Mouse (Mus musculus) midbrain, postnatal 0 days (tissue): ENCODE results near the gene Fam131b. TPM values are rescaled to one million over a fixed set of nuclear protein-coding genes. Genes with fewer than 3 reads are reported as not detected.

Experiments
- ATAC-seq: fragments of 200-750 bp; cut with Nextera tagmentation; 2 replicates; pipeline ENCODE4 v1.8.0; 2017; ENCODE audit warnings: moderate number of reproducible peaks, mild to moderate bottlenecking, moderate TSS enrichment, moderate library complexity; ENCODE audit not compliant: low FRiP score
- DNase-seq: peaks from one replicate; pipeline ENCODE4 v3.0.0-alpha.2; 2015; ENCODE audit warnings: low spot score
- H3K27ac ChIP-seq: fragments of 300-500 bp; sonication (generic); 2 replicates; pipeline ENCODE4 v1.5.1; 2014; ENCODE audit warnings: low read depth, mild to moderate bottlenecking, low read length, mixed read lengths
- H3K27me3 ChIP-seq: fragments of 300-500 bp; sonication (generic); 2 replicates; pipeline ENCODE4 v1.6.1; 2014; ENCODE audit warnings: low read length, control low read depth, mixed read lengths; ENCODE audit not compliant: insufficient read depth
- H3K36me3 ChIP-seq: fragments of 300-500 bp; sonication (generic); 2 replicates; pipeline ENCODE4 v1.6.1; 2014; ENCODE audit warnings: low read length, control low read depth, mixed read lengths; ENCODE audit not compliant: insufficient read depth
- H3K4me1 ChIP-seq: fragments of 300-500 bp; sonication (generic); 2 replicates; pipeline ENCODE4 v1.6.1; 2014; ENCODE audit warnings: mild to moderate bottlenecking, control low read depth, antibody characterized with exemption, low read length, mixed read lengths; ENCODE audit not compliant: insufficient read depth
- H3K4me2 ChIP-seq: fragments of 300-500 bp; sonication (generic); 2 replicates; pipeline ENCODE4 v1.6.1; 2014; ENCODE audit warnings: low read depth, mild to moderate bottlenecking, low read length, mixed read lengths; ENCODE audit not compliant: poor library complexity, severe bottlenecking
- H3K4me3 ChIP-seq: fragments of 300-500 bp; sonication (generic); 2 replicates; pipeline ENCODE4 v1.5.1; 2014; ENCODE audit warnings: low read depth, mild to moderate bottlenecking, low read length, moderate library complexity
- H3K9ac ChIP-seq: fragments of 300-500 bp; sonication (generic); replicated peaks from 2 replicates; pipeline ENCODE4 v1.6.1; 2014; ENCODE audit warnings: mild to moderate bottlenecking, low read length, moderate library complexity, mixed read lengths; ENCODE audit not compliant: poor library complexity, severe bottlenecking
- H3K9me3 ChIP-seq: fragments of 300-500 bp; sonication (generic); 2 replicates; pipeline ENCODE4 v1.6.1; 2016; ENCODE audit warnings: low read length, control low read depth
- CTCF ChIP-seq: IDR thresholded peaks from 2 replicates; pipeline ENCODE4 v1.5.1; 2016; ENCODE audit warnings: antibody characterized with exemption, mild to moderate bottlenecking
- WGBS: fragments of 180-500 bp; shearing (Covaris S2); extraction: QIAGEN DNeasy Blood & Tissue Kit; methylation state at CpG from one replicate; pipeline ENCODE4 v1.1.7; 2014; 5-methylcytosine and 5-hydroxymethylcytosine counted together
- polyA plus RNA-seq: library from polyadenylated mRNA; unstranded; fragments of >200 nt; fragmentation: Nextera tagmentation; extraction: Ambion mirVana; gene quantifications from 2 replicates; pipeline ENCODE4 v1.2.1, GENCODE M21; 2015
- total RNA-seq: library from RNA; depleted of rRNA; stranded (reverse); fragments of >200 nt; gene quantifications from 2 replicates; pipeline ENCODE4 v1.2.3, GENCODE M21; 2014

Fam131b gene
- total and polyA plus RNA-seq, 2 experiments from 2014 or later, result 5.6 to 59.6 TPM

DNA sequence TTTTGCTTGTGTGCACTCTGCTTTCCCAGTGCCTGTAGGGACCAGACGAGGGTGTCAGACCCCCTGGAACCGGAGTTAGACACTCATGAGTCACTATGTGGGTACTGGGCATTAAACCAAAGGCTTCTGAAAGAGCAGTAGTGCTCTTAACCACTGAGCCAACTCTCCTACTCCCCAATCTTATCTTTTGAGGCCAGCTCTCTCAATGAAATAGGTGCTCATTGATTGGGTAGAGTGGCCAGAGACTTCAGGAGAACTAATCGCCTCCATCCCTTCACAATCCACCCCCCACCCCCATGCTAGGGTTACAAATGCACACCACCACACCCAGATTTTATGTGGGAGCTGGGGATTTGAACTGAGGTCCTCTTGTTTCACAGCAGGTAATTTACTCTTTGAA is 4.3 kb upstream of the Fam131b start:
- ATAC-seq (no peak), DNase-seq (no peak)
- H3K4me3 ChIP-seq, result no peak overlapping the region
- TF ChIP-seq CTCF, result no peak
- H3K36me3 ChIP-seq, result no peaks in the 10 kb centered on the region
- H3K27me3 ChIP-seq, result no peaks in the 10 kb centered on the region
- 83% methylated on average over 3 of the region's 3 CpGs for WGBS
- H3K9me3 ChIP-seq, result no peaks in the 10 kb centered on the region
- no peak overlapping the region for H3K4me2 ChIP-seq
- H3K27ac ChIP-seq, result no peak overlapping the region
- H3K9ac ChIP-seq, result no peak overlapping the region
- no peaks in the 10 kb centered on the region for H3K4me1 ChIP-seq

- WGBS, result 81% methylated on average over 3 of the region's 3 CpGs
- H3K27me3 ChIP-seq, result no peaks in the 10 kb centered on the region
- no peak overlapping the region for H3K27ac ChIP-seq
- DNase-seq (no peak), ATAC-seq (no peak)
- no peak overlapping the region for H3K4me3 ChIP-seq
- no peaks in the 10 kb centered on the region for H3K36me3 ChIP-seq
- H3K9ac ChIP-seq, result no peak overlapping the region
- H3K4me1 ChIP-seq, result no peaks in the 10 kb centered on the region
- H3K9me3 ChIP-seq, result no peaks in the 10 kb centered on the region
- H3K4me2 ChIP-seq, result no peak overlapping the region
- no peak for TF ChIP-seq CTCF
Measured at GRCm38 (mm10) chr6:42326509-42326908, 2.1 kb upstream of the Fam131b start.

DNA sequence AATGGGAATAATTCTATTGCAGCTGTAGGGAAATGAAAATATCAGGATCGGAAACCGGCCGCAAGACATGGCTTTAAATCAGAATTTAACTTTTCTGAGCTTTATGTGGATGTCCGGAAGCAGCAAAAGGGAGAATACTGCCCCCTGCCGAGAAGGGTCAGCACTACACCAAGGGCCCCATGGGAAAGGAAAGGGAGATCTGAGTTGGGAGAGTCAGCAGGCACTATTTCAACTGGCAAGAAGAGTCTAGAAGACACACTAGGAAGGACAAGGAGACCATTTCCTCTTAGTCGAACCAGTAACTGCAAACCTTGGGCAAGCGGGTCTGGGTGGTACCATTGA is 796 bp upstream of the Fam131b start:
- Histone ChIP-seq H3K9me3 (no peaks in the 10 kb centered on the region), H3K4me3 (peak overlapping the region; percentile 58), H3K4me1 (no peaks in the 10 kb centered on the region), H3K4me2 (peak overlapping the region; percentile 72), H3K36me3 (no peaks in the 10 kb centered on the region; the same call in 1 of the 2 replicates), H3K9ac (no peak overlapping the region), H3K27ac (peak overlapping the region; percentile 38; the same call in 1 of the 2 replicates), H3K27me3 (no peaks in the 10 kb centered on the region)
- peak; percentile 85 for TF ChIP-seq CTCF
- 0 out of 2 replicates have a peak, but pooled peaks have one; percentile 5 for ATAC-seq
- 3% methylated on average over 7 of the region's 7 CpGs for WGBS
- peak; percentile 69 for DNase-seq

DNA sequence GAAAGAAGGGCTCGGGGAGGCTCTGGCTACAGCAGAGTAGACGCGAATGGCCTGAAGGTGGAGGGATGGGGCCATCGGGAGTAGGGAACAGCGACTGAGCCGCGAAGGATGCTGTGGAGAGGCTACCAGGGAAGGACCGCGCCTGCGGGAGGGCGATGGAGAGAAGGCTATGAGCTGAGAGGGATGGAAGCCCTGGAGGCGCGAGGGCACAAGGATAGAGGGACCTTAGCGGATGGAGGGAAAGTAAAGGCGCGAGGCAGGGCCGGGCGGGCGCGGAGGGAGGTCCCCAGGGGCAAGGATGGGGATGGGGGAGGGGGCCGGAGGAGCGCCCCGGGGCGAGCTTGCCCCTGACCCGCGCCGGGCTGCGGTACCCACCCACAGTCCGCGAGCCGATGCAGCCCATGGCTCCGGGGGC is 369 bp downstream of the Fam131b start:
- peak; percentile 30 for DNase-seq

GRCm38 (mm10) chr6:42323371-42324066 is 924 bp downstream of the Fam131b start:
- peak overlapping the region; percentile 58 for H3K4me3 ChIP-seq
- WGBS, result under 1% methylated on average over 28 of the region's 28 CpGs
- peak overlapping the region; percentile 72 for H3K4me2 ChIP-seq
- peaks cover under 1% of the 10 kb centered on the region for H3K36me3 ChIP-seq
- DNase-seq (peak; percentile 25), ATAC-seq (peak; percentile 34)
- no peaks in the 10 kb centered on the region for H3K27me3 ChIP-seq
- H3K4me1 ChIP-seq, result no peaks in the 10 kb centered on the region
- H3K9me3 ChIP-seq, result no peaks in the 10 kb centered on the region
- H3K27ac ChIP-seq, result peak overlapping the region; percentile 71
- TF ChIP-seq CTCF, result 0 out of 2 replicates have a peak, but pooled peaks have one; percentile 17
- H3K9ac ChIP-seq, result peak overlapping the region; percentile 81

More for the DNA sequence above, 369 bp downstream of the Fam131b start:
- Histone ChIP-seq H3K9me3 (no peaks in the 10 kb centered on the region), H3K36me3 (no peaks in the 10 kb centered on the region; the same call in 1 of the 2 replicates), H3K9ac (peak overlapping the region; percentile 81), H3K27ac (peak overlapping the region; percentile 71), H3K27me3 (no peaks in the 10 kb centered on the region), H3K4me1 (no peaks in the 10 kb centered on the region), H3K4me2 (peak overlapping the region; percentile 72), H3K4me3 (peak overlapping the region; percentile 58)
- peak; percentile 67 for ATAC-seq
- no peak; the same call in 1 of the 2 replicates for TF ChIP-seq CTCF
- 0% methylated on average over 21 of the region's 32 CpGs for WGBS

DNA sequence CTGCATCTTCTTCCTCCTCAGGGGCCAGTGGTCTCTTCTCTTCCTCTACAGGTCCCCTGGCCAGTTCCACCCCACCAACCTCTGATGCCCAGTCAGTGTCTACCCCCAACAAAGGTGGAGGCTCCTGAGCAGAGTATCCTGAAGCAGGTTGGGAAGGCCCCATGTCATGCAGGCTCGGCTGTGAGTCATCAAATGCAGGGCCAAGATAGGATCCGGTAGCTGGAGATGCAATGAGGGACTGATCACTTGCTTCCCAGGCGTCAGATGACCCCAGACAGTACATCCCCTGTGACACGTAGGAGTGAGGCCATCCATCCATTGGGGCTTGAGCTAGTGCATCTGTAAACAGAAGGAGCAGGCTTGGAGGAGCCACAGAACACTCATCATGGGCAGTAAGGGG is 6.2 kb downstream of the Fam131b start:
- Histone ChIP-seq H3K27me3 (no peaks in the 10 kb centered on the region), H3K4me3 (no peak overlapping the region), H3K27ac (no peak overlapping the region), H3K9ac (no peak overlapping the region), H3K4me2 (no peak overlapping the region), H3K4me1 (no peaks in the 10 kb centered on the region), H3K9me3 (no peaks in the 10 kb centered on the region), H3K36me3 (peaks cover 21% of the 10 kb centered on the region)
- whole genome bisulfite sequencing, result 88% methylated on average over 4 of the region's 4 CpGs
- ATAC-seq (no peak), DNase-seq (no peak)
- TF ChIP-seq CTCF, result no peak
